Mouse (Mus musculus) adrenal gland, adult (tissue): Measurements from ENCODE around the gene Naip6.
"Not testable (repeated sequence)": the region's sequence is repeated elsewhere in the genome, so short reads cannot be mapped to it uniquely, and the experiment has no call there.

Source experiments
- DNase-seq, 2 experiments: peaks; one replicate each; pipeline ENCODE4 v3.0.0; 2022 to 2023; ENCODE audit warnings: low spot score in 1 of 2; ENCODE audit not compliant: inconsistent age in 2 of 2

The Naip6 gene

DNA sequence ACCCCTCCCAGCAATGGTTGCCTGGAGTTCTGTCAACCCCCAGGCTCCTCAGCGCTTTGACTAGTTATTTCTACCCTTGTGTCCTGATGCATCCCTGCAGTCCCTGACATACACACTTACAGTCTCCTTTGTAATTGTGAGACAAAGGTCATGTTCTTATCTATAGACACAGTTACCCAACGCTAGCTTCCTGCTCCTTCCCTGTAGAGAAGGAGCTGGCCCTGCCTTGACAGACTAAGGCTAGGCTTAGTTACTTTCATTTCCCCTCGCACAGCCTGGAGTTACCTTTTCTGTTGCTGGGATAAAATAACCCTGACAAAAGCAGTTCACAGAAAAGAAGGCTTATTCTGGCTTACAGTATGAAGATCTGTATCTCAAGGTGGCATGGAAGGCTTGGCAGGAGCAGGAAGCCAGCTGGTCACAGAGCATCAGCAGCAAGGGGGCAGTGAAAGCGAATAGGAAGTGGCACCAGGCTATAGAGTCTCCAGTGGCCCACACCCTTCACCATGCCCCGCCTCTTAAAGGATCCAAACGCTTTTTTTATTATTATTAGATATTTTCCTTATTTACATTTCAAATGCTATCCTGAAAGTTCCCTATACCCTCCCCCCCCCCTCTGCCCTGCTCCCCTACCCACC is at the start of gene Naip6:
Naip6 (minus strand) TSS at position 419 of the 638 bp plus-strand sequence.
- DNase-seq = not testable (repeated sequence)

GRCm38 (mm10) chr13:100352315-100352714 is 34.8 kb upstream of the Naip6 start:
- DNase-seq = not testable (repeated sequence)

DNA sequence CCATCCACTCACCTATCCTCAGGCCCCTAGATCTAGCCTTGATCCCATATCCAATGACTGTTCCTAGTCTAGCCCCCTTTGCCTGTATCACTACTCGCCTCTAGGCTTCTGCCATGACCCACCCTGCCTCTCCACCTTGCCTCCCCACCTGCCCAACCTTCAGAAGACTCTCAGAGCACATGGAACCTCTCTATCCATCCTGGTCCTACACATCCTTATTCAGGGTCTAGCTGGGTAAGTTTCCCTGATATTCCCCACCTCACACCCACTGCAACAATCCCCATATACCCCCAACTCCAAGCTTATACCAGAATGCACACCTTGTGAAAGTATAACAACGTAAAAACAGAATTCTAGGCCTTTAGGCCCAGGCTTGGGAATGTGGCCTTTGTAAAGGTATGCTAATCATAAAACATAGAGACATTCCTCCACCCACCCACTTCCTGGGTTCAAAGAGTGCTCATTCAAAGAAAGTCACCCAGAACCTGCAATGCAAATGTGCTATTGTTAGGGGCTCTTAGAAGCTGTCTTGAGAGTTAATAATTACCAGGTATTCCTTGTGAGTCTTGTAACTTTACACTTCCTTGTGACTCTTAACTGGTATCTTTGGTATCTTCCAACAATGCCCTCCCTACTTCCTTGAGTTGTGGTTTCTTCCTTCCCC is 32.2 kb upstream of the Naip6 start:
- not testable (repeated sequence) for DNase-seq

DNA sequence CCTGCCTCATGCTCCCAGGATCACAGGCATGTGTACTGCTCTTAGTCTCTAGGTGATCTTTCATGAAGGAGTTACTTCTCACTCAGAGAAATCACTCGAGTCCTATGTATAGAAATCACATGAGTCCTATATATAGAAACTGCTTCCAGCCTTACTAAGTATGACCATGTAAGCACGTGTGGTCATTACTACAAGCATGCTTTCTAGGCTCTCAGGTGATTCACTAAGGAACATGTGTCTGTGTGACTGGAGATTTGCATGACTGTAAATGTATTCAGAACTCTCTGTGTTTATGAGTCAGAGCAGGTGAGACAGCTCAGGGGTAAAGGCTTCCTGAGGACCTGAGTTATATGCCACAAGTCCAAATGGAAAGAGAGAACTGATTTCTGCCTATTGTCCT is 24.3 kb upstream of the Naip6 start:
- no peak for DNase-seq

DNA sequence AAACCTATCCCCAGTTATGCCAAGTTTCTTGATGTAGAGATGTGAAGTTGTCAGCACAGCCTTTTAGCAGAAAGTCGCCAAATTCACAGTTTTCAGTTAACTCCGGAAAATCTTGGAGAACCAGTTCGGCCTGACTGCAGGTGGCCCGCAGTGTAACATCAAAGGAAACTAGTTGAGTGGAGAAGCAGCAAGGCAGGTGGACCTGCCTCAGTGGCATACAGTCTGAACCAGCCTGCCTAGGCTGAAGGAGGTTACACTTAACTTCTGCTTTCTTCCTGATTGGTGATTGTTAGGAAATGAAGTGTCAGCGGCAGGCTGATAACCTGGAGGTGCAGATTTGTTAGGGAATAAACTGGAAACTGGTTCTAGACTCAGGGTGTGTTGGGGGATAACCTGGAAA is 14.3 kb upstream of the Naip6 start:
- DNase-seq = not testable (repeated sequence)

DNA sequence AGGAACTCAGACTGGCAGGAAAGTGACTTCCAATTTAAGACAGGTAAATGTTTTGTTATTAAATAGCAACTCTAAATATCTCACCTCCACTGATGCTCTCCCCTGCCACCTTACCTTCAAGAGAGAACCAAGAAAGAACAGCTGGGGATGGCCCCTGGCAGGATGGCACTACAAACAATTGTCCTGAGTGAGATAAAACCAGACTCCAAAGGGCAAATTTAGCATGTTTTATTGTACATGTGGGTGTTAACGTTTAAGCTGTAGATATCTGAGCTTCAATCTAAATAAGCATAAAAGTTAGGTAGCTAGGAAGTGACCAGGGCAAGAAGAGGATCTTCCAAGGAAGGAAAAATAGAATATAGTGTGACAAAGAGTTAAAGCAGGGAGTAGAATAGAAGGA is 11.4 kb upstream of the Naip6 start:
- not testable (repeated sequence) for DNase-seq

GRCm38 (mm10) chr13:100328029-100328428 is 10.6 kb upstream of the Naip6 start:
- DNase-seq = not testable (repeated sequence)

DNA sequence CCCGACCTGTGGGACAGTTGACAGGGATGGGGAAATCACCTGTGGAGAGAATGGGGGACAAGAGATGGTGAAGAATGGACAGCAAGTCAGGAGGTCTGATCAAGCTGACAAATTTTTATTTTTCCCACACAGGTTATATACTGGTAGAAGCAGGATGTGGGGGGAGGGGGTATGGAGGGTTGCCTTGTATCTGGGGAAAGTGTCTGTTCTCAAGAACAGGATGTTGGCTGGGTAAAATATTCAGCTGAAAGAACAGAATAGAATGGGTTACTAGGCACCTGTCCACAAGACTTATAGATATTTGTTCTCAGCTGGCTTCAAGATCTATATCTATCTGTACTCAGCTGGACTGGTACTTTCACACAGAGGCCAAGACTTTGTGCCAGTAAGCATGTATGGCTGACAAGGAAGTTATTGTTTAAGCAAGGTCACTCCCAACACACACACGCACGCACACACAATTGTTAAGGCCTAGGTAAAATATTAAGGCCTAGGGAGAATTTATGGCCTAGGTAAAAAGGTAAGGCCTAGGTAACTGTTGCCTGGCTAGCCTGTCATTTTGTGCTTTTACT is 4.9 kb upstream of the Naip6 start:
- DNase-seq = not testable (repeated sequence)

- no peak for DNase-seq
These were observed 32.9 kb downstream of the Naip6 start for GRCm38 (mm10) chr13:100284611-100285010.

- not testable (repeated sequence) for DNase-seq
These were observed 45.9 kb downstream of the Naip6 start for GRCm38 (mm10) chr13:100271474-100272132.

- not testable (repeated sequence) for DNase-seq
These were observed 60.5 kb downstream of the Naip6 start for GRCm38 (mm10) chr13:100256996-100257395.

GRCm38 (mm10) chr13:100255925-100256324 is 61.5 kb downstream of the Naip6 start:
- DNase-seq = not testable (repeated sequence)

DNA sequence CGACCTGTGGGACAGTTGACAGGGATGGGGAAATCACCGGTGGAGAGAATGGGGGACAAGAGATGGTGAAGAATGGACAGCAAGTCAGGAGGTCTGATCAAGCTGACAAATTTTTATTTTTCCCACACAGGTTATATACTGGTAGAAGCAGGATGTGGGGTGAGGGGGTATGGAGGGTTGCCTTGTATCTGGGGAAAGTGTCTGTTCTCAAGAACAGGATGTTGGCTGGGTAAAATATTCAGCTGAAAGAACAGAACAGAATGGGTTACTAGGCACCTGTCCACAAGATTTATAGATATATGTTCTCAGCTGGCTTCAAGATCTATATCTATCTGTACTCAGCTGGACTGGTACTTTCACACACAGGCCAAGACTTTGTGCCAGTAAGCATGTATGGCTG is 65.6 kb downstream of the Naip6 start:
- not testable (repeated sequence) for DNase-seq

- peak in 1 of 2 experiments; percentile 47 for DNase-seq
These were observed 70.5 kb downstream of the Naip6 start for GRCm38 (mm10) chr13:100246896-100247519.

DNA sequence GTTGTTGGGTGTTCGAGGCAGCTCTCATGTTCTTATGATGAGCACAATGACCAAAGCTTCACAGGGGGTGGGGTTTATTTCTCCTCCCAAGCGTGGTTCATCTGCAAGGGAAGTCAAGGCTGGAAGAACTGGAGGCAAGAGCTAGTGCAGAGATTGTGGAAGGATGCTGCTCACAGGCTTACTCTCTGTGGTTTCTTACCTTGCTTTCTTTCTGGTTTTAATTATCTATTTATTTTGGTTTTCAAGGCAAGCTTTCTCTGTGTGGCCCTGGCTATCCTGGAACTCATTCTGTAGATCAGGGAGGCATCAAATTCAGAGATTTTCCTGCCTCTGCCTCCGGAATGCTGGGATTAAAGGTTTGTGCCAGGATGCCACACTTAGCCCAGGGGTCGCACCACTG is 71.3 kb downstream of the Naip6 start, which contains the start of gene Naip5:
Naip5 (minus strand) TSS at position 101 of the 400 bp plus-strand sequence.
- DNase-seq = not testable (repeated sequence)

DNA sequence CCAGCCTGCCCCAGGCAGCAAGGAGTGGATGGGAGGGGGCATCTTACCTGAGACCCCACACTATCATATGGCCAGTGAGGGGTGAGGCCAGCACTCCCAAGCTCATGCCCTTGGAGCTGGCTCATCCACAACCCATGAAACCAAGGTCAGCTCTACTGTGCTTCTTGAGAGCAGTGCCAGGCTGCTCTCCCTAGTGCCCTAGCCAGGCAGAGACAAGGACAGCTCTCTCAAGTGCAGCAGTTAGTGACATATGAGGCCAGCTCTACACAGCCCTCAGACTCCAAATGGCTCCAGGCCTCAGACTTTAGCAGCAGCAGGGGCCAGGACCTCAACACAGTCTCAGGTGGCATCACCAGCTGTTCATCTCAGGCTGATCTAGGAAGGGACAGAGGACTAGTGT is 73.8 kb downstream of the Naip6 start:
- peak; percentile 33 to 73 for DNase-seq
